Mouse (Mus musculus) olfactory bulb, adult 2 months (tissue): ENCODE data around the gene Racgap1. TPM values are rescaled to one million over a fixed set of nuclear protein-coding genes. Genes with fewer than 3 reads are reported as not detected.

Experiments
- H3K27ac ChIP-seq: fragments of 200-500 bp; 2 replicates; pipeline ENCODE4 v1.5.1; 2012; ENCODE audit warnings: low read depth, low read length; ENCODE audit not compliant: insufficient read depth
- H3K4me1 ChIP-seq: fragments of 200-500 bp; 2 replicates; pipeline ENCODE4 v1.6.1; 2012; ENCODE audit warnings: low read length; ENCODE audit not compliant: control insufficient read depth, insufficient read depth
- H3K4me3 ChIP-seq: fragments of 200-500 bp; 2 replicates; pipeline ENCODE4 v1.5.1; 2012; ENCODE audit warnings: mild to moderate bottlenecking, low read depth, low read length, moderate library complexity; ENCODE audit not compliant: insufficient read depth
- CTCF ChIP-seq: fragments of 200-500 bp; IDR thresholded peaks from 2 replicates; pipeline ENCODE4 v1.5.1; 2012; ENCODE audit warnings: low read depth, mild to moderate bottlenecking, low read length, moderate library complexity; ENCODE audit not compliant: insufficient read depth
- POLR2A ChIP-seq: fragments of 200-500 bp; IDR thresholded peaks from 2 replicates; pipeline ENCODE4 v1.6.1; 2012; ENCODE audit warnings: mild to moderate bottlenecking, low read depth, low read length, moderate library complexity; ENCODE audit not compliant: insufficient read depth
- WGBS: fragments of 180-500 bp; shearing (Covaris S2); methylation state at CpG from one replicate; pipeline ENCODE4 v1.1.7; 2018; 5-methylcytosine and 5-hydroxymethylcytosine counted together
- polyA plus RNA-seq: library from polyadenylated mRNA; stranded (reverse); fragments of >200 nt; gene quantifications from 2 replicates; pipeline ENCODE4 v1.2.4, GENCODE M21; 2012; ENCODE audit warnings: low replicate concordance; ENCODE audit not compliant: missing spikeins, insufficient read depth, insufficient read length

The Racgap1 gene
- not detected in 2 replicates for polyA plus RNA-seq

DNA sequence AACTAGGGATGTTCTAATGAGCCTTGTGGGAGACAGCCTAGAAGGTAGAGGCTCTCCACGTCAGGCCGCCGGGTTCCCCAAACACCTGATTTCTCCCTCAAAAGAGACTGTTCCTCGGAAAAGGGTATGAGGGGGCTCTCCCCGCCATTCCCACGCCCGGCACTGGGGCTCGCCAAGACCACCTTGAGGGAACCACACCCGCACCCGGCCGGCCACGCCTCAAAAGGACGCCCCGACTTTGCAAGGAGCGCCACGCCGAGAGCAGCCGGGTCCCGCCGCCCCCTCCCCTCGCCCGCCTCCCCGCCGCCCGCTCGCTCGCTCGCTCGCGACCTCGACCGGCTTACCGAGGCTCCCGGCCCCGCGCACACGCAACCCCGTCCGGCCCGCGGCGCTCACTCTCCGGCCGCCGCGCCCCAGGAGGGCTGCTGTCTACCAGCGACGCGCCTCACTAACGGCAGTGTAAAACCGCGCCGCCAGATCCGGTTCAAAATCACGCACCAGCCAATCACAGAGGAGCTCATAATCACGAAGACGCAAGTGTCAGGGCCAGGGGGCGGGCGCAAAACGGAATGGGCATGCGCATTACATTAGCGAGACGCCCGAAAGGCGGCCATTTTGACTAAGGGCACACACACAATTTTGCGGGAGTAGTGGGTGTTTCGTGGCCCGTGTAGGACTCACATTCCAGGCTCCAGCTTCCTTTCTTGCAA, at the start of gene Racgap1:
TSS of gene Racgap1 (minus strand) at position 494 of the 710 bp plus-strand sequence.
- WGBS, result under 1% methylated on average over 65 of the region's 68 CpGs
- Histone ChIP-seq H3K4me1 (peaks cover 12% of the 10 kb centered on the region), H3K27ac (no peak within 1 kb of the TSS), H3K4me3 (peak within 1 kb of the TSS; percentile 54)
- TF ChIP-seq POLR2A (no peak), CTCF (no peak)

DNA sequence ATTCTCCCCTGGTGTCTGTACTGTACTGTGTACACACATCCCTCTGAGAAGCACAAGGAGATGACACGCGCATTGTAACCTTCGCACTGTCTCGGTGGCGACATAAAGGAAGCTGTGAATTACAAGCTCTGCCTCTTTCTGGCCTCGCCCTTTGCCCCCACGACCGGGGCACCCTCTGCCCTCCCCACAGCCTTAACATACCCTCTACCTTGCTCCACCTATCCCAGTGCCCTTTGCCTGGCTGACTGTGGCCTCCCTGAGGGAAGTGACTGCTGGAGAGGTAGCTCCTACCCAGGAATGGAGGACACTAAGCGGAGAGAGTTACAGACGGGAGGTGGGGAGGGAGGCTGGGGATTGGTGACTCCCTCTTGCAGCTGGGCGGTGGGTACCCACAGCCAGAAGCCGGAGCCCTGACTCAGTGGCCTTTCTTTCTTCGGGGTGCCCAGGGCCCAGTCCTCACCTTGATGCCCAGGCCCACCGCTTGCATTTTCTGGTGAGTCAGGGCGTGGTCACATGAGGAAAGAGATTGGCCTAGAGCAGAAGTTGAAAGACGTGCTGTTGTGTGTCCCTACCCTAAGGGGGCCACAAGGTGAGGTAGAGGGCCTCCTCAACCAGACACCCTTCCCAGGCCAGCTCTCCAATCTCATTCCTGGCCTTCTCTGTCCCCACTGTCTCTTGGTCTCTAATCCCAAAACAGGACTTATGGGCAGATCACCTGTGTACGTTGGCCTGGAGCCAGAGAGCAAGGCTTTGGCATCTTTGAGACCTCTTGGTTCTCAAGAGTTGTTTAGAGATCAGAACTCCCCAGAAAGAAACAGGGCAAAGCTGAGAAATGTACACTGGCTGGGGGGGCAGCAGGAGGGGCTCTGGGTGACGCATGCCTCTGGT, 49.0 kb upstream of the Racgap1 start:
- no peak for TF ChIP-seq CTCF
- no peak for TF ChIP-seq POLR2A
- WGBS, result 87% methylated on average over 18 of the region's 18 CpGs
- Histone ChIP-seq H3K27ac (no peak overlapping the region), H3K4me1 (peaks cover 35% of the 10 kb centered on the region), H3K4me3 (no peak overlapping the region)

DNA sequence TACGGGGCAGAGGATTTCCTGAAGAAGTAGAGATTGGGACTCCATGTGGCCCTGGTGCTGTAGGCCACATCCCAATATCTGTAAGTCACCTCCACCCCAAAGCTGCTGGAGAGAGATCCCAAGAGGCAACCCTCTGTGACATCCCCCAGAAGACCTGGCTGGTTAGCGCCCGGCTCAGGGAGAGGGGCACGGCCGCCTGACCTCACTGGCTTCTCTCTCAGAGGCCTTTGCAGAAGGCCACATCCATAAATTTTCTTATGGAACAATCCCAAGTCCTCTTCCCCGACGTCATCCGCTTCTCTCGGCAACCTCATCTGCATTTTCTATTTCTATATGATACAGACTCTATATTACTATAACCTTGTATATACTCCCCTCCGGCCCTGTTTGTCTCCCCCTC, 48.3 kb upstream of the Racgap1 start:
- H3K4me3 ChIP-seq, result no peak overlapping the region
- TF ChIP-seq POLR2A, result no peak
- no peak for TF ChIP-seq CTCF
- 84% methylated on average over 10 of the region's 10 CpGs for WGBS

DNA sequence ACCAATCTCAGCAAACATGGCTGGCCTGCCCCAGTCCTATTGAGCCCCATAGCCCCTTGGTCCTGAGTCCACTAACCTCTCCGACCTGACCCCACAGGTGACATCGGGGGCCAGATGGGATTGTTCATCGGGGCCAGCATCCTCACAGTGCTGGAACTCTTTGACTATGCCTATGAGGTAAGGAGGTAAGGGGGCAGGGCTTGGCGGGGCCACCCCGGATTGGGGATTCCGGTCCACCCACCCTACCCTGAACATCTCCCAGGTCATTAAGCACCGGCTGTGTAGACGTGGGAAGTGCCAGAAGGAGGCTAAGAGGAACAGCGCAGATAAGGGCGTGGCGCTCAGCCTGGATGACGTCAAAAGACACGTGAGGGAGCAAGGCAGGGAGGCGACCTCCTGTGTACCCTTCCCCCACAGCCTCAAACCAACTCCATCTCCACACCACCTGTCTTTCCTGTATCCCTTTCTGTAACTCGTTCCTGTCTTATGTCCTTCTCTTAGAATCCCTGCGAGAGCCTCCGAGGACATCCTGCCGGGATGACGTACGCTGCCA, 47.2 kb upstream of the Racgap1 start:
- TF ChIP-seq CTCF (no peak), POLR2A (no peak)
- 33% methylated on average over 20 of the region's 20 CpGs for WGBS
- H3K4me3 ChIP-seq, result no peak overlapping the region
- peaks cover 21% of the 10 kb centered on the region for H3K4me1 ChIP-seq
- no peak overlapping the region for H3K27ac ChIP-seq

More for the DNA sequence above, 48.3 kb upstream of the Racgap1 start:
- Histone ChIP-seq H3K4me1 (peaks cover 31% of the 10 kb centered on the region), H3K27ac (no peak overlapping the region)

DNA sequence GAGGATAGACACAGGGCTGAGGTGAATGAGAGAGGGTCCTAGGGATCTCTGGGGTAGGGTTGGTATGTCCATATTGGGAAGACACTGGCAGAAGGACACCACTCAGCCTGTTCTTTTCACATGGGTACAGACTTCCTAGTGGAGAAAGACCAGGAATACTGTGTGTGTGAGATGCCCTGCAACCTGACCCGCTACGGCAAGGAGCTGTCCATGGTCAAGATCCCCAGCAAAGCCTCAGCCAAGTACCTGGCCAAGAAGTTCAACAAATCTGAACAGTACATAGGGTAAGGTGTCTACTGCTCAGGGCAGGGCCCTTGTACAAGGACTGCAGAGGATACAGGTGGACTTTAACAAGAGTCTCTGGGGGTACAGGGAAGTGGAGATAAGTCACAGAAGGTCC, 45.9 kb upstream of the Racgap1 start:
- TF ChIP-seq POLR2A (no peak), CTCF (no peak)
- Histone ChIP-seq H3K4me3 (no peak overlapping the region), H3K27ac (no peak overlapping the region), H3K4me1 (peaks cover 22% of the 10 kb centered on the region)
- 69% methylated on average over 2 of the region's 2 CpGs for WGBS

DNA sequence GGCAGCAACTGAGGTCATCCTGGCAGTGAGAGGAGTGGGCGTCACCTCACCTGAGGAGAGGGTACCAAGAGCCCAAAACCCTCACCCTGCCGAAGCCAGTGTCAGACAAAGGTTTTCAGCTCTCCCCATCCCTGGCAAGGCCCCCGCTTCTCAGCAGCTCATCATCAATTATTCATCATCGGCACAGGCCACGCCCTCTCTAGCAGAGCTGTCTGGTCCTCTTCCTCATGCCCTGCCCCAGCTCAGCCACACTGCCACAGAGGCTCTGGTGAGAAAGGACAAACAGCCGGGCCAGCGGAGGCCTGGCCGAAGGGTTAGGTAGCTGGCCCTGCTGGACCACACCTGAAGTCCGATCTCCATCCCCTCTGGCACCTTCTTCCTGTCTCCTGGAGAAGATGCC, 40.5 kb upstream of the Racgap1 start:
- no peak for TF ChIP-seq CTCF
- no peak for TF ChIP-seq POLR2A
- H3K27ac ChIP-seq, result no peak overlapping the region
- WGBS, result 57% methylated on average over 9 of the region's 9 CpGs
- H3K4me1 ChIP-seq, result peaks cover 19% of the 10 kb centered on the region
- no peak overlapping the region for H3K4me3 ChIP-seq

DNA sequence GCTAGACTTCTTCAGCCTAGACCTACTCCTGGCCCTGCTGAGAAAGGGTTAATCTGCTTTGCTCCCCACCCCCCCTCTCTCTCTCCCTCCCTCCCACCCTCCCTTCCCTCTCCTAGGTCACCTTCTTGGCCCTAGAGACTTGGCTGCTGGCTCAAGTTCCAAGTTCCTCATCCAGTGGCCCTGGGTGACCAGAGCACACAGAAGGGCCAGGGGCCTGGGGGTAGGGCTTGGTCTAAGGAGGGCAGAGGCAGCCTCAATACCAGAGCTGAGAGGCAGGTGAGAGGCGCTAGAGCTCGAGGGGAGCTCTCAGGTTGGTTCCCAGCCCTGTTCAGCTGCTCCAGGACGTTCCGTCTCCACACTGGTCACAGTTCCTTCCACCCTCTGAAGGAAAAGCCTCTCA, 39.5 kb upstream of the Racgap1 start:
- WGBS, result 51% methylated on average over 4 of the region's 4 CpGs
- no peak overlapping the region for H3K27ac ChIP-seq

DNA sequence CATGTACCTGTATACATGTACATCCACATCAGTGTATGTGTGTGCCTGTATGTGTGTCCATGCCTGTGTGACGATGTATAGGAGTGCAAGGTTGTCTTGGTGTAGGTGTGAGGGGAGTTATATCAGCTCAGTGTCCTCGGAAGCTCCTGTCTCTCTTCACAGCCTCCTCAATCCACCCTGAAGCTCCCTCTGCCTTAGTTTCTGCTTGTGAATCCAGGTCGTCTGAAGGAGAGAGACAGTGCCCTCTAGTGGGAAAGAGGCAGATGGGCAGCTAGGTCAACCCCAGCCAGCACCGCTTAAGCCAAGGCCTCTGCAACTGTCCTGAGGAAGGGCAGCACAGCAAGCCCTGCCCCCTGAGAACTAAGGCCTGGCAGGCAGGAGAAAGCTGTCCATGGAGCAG, 37.3 kb upstream of the Racgap1 start:
- 0% methylated on average over 4 of the region's 4 CpGs for WGBS
- Histone ChIP-seq H3K4me3 (no peak overlapping the region), H3K4me1 (peaks cover 19% of the 10 kb centered on the region), H3K27ac (no peak overlapping the region)
- TF ChIP-seq POLR2A, result no peak
- TF ChIP-seq CTCF, result peak; percentile 80

More for the DNA sequence above, 39.5 kb upstream of the Racgap1 start:
- Histone ChIP-seq H3K4me1 (peaks cover 19% of the 10 kb centered on the region), H3K4me3 (no peak overlapping the region)
- TF ChIP-seq CTCF (no peak), POLR2A (no peak)
